Mouse (Mus musculus): ENCODE data around the gene Barx2. TPM values are rescaled to one million over a fixed set of nuclear protein-coding genes. Genes with fewer than 3 reads are reported as not detected.
A peak's percentile ranks its signal among the peaks of the same experiment; 100 is the strongest.

Barx2 gene
- polyA plus RNA-seq, 1 experiment from 2014 or later: 5.5 TPM

DNA sequence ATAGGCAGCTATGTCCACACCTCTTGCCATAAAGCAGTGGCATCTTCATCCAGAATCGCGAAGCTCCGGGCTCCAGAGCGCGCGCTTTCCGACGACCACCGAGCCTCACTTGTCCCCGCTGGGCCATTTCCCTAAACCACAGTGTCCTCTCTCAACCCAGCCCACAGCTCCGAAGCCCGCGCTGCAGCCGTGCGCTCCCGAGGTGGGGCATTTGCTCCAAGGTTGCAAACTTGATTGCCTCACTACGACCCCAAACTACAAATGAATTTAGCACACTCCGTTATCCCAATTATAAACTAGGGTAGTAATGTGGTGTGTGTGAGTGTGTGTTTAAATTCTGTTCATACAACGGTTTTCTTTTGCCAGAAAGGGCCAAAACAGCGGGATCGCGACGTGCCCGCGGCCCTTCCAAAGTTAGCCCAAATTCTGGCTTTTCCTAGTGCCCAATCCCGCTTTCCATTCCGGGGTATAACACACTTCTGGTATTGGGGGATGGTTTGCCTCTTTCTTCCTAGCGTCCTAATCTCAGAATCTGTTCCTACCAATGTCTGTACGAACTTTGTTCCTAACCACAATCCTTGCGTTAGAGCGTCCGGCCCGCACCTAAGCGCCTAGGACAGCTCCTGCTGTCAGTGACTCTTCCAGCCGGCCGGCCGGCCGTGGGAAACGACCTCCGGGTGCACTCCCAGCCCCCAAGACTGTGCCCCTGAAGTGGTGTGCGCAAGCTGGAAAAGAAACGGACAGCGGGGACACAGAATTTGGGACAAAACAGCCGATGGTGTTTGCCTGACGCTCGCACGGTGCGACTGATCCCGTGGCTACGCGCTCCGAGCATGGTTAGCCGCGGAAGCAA lies 703 bp upstream of the Barx2 start:
- H3K36me3 ChIP-seq (ENCODE audit: control insufficient read depth, insufficient read depth, low read length): no peaks in the 10 kb centered on the region
- ATAC-seq (ENCODE audit: low read depth): no peak
- peak overlapping the region; percentile 97 for H3K4me2 ChIP-seq (ENCODE audit: low read depth, low read length)
- H3K27me3 ChIP-seq (replicated peaks; ENCODE audit: control insufficient read depth, insufficient read depth, low read length): peaks cover 93% of the 10 kb centered on the region
- no peak overlapping the region for H3K27ac ChIP-seq (replicated peaks; ENCODE audit: low read depth, low read length)
- H3K4me3 ChIP-seq (ENCODE audit: low read depth, low read length): peak overlapping the region; percentile 63
- DNase-seq (ENCODE audit: low spot score): no peak
- H3K4me1 ChIP-seq (ENCODE audit: control insufficient read depth, insufficient read depth, low read length): 0 out of 2 replicates have a peak, but pooled peaks cover 8% of the 10 kb centered on the region
- H3K9ac ChIP-seq (ENCODE audit: low read depth, low read length): peak overlapping the region; percentile 63
- H3K9me3 ChIP-seq (ENCODE audit: control insufficient read depth, low read length): no peaks in the 10 kb centered on the region
- WGBS: 1% methylated on average over 48 of the region's 54 CpGs

DNA sequence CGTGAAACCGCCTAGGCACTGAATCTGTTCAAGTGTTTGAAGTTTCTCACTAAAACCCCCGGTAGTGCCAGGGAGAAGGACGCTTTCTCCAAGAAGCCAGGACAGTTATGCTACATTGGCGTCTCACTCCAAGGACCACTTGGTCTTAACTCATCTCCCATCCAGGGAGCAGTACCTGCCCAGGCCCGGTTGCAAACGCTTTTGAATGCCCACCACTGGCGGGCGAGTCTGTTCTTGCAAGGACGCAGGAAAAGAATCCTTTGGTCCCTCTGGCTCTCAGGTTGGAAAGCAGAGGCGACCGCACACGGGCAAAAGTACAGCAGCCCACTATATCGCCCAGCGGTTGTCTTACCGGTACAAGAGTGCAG lies 725 bp downstream of the Barx2 start:
- peak overlapping the region; percentile 63 for H3K9ac ChIP-seq (ENCODE audit: low read depth, low read length)
- DNase-seq (ENCODE audit: low spot score): no peak
- no peak for ATAC-seq (ENCODE audit: low read depth)
- WGBS: 3% methylated on average over 16 of the region's 16 CpGs
- H3K27ac ChIP-seq (replicated peaks; ENCODE audit: low read depth, low read length): no peak overlapping the region
- H3K36me3 ChIP-seq (ENCODE audit: control insufficient read depth, insufficient read depth, low read length): no peaks in the 10 kb centered on the region
- peak overlapping the region; percentile 97 for H3K4me2 ChIP-seq (ENCODE audit: low read depth, low read length)
- H3K4me3 ChIP-seq (ENCODE audit: low read depth, low read length): peak overlapping the region; percentile 63
- peaks cover 88% of the 10 kb centered on the region for H3K27me3 ChIP-seq (replicated peaks; ENCODE audit: control insufficient read depth, insufficient read depth, low read length)
- no peaks in the 10 kb centered on the region for H3K9me3 ChIP-seq (ENCODE audit: control insufficient read depth, low read length)
- H3K4me1 ChIP-seq (ENCODE audit: control insufficient read depth, insufficient read depth, low read length): 0 out of 2 replicates have a peak, but pooled peaks cover 8% of the 10 kb centered on the region

DNA sequence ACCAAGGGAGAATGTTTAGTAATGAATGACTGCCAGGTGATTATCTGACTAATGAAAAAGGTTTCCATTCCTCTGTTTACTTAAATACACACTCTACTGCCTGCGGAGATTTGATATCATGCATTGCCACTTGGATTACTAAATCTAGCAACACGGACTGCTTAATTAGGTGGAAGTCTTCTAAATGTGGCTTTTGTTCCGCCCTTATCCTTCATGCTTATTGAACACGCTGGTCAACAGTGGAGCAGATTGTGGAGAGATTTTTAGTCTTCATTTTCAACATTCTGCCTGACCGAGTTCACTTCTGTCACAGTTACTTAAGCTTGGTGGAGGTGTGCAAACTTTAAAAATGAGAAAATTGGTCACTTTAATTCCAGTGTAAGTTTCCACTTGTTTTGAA lies 3.0 kb downstream of the Barx2 start:
- Histone ChIP-seq H3K27me3 (replicated peaks; ENCODE audit: control insufficient read depth, insufficient read depth, low read length) (peaks cover 65% of the 10 kb centered on the region), H3K4me1 (ENCODE audit: control insufficient read depth, insufficient read depth, low read length) (0 out of 2 replicates have a peak, but pooled peaks cover 8% of the 10 kb centered on the region), H3K36me3 (ENCODE audit: control insufficient read depth, insufficient read depth, low read length) (no peaks in the 10 kb centered on the region), H3K9me3 (ENCODE audit: control insufficient read depth, low read length) (no peaks in the 10 kb centered on the region), H3K9ac (ENCODE audit: low read depth, low read length) (no peak overlapping the region), H3K4me3 (ENCODE audit: low read depth, low read length) (no peak overlapping the region), H3K27ac (replicated peaks; ENCODE audit: low read depth, low read length) (no peak overlapping the region), H3K4me2 (ENCODE audit: low read depth, low read length) (peak overlapping the region; percentile 9; the same call in 1 of the 2 replicates)
- ATAC-seq (ENCODE audit: low read depth) (no peak), DNase-seq (ENCODE audit: low spot score) (no peak)
- 49% methylated on average over 5 of the region's 5 CpGs for whole genome bisulfite sequencing

DNA sequence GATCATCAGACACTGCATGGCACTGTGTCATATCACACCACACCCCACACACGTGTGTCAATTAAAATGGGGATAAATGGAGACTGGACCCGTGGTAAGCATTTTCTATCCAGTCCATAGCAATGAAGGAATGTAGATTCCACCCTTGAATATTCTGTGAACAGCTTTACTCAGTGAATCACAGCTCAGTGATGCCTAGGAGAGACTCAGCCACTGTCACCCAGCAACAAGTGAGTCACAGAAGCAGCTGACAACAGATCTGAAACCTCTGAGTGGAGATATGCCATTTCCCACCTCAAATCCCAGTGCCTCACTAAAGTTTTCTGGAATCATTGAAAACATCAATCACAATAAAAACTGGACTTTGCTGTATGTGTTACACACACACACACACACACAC lies 11.5 kb downstream of the Barx2 start:
- ATAC-seq (ENCODE audit: low read depth) (no peak), DNase-seq (ENCODE audit: low spot score) (no peak)
- H3K4me1 ChIP-seq (ENCODE audit: control insufficient read depth, insufficient read depth, low read length): no peaks in the 10 kb centered on the region
- no peak overlapping the region for H3K4me3 ChIP-seq (ENCODE audit: low read depth, low read length)
- H3K4me2 ChIP-seq (ENCODE audit: low read depth, low read length): no peak overlapping the region
- H3K9ac ChIP-seq (ENCODE audit: low read depth, low read length): no peak overlapping the region
- H3K36me3 ChIP-seq (ENCODE audit: control insufficient read depth, insufficient read depth, low read length): no peaks in the 10 kb centered on the region
- no peaks in the 10 kb centered on the region for H3K9me3 ChIP-seq (ENCODE audit: control insufficient read depth, low read length)
- H3K27ac ChIP-seq (replicated peaks; ENCODE audit: low read depth, low read length): no peak overlapping the region
- H3K27me3 ChIP-seq (replicated peaks; ENCODE audit: control insufficient read depth, insufficient read depth, low read length): no peaks in the 10 kb centered on the region; the same call in 1 of the 2 replicates
- WGBS: 73% methylated on average over 2 of the region's 2 CpGs

DNA sequence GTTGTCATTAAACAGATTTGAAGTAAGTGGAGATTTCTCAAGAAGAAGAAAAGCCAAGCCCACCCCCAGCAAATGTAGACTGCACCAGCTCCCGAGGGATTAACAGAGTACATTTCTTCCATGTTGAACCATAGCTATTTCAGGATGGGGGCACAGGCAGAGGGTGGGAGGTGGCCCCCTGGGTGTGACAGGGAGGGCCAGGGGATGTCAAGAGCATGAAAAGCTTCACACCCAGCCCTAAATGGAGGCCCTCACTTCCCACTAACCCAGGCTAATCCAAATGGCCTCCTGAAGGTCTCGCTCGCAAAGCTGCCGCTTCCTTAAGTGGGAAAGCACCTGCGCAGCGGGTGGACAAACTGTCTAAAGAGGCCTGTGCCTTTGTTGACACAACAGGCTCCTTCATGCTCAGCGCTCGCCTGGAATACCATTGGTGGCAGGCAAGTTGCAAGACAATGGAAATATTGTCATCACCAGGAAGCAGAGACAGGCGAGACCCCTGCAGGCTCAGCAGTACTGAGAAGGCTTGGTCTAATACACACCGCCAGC lies 18.4 kb downstream of the Barx2 start:
- Histone ChIP-seq H3K4me2 (ENCODE audit: low read depth, low read length) (no peak overlapping the region), H3K36me3 (ENCODE audit: control insufficient read depth, insufficient read depth, low read length) (no peaks in the 10 kb centered on the region), H3K4me3 (ENCODE audit: low read depth, low read length) (no peak overlapping the region), H3K9ac (ENCODE audit: low read depth, low read length) (no peak overlapping the region), H3K27me3 (replicated peaks; ENCODE audit: control insufficient read depth, insufficient read depth, low read length) (no peaks in the 10 kb centered on the region), H3K4me1 (ENCODE audit: control insufficient read depth, insufficient read depth, low read length) (peaks cover 2% of the 10 kb centered on the region; the same call in 1 of the 2 replicates), H3K27ac (replicated peaks; ENCODE audit: low read depth, low read length) (no peak overlapping the region), H3K9me3 (ENCODE audit: control insufficient read depth, low read length) (no peaks in the 10 kb centered on the region)
- peak; percentile 58 for DNase-seq (ENCODE audit: low spot score)
- ATAC-seq (ENCODE audit: low read depth): peak; percentile 70; the same call in 1 of the 2 replicates
- WGBS: 22% methylated on average over 10 of the region's 10 CpGs

DNA sequence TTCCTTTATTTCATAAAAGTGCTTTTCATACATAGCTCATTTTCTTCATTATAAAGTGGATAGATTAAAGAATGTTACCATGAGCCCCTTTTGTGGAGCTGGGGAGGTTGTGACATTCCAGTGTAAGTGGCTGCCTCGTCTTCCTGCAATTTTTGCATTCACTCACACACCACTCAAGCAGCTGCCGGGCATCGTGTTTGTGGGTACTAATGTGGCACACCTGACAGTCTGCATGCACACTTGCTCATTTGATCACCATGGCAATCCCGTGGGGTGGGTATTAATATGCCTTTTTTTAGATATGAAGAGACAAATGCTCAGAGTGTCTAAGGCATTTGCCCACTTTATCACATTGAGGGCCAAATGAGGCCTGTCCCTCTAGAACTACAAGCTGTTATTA lies 24.9 kb downstream of the Barx2 start:
- Histone ChIP-seq H3K9me3 (ENCODE audit: control insufficient read depth, low read length) (no peaks in the 10 kb centered on the region), H3K4me1 (ENCODE audit: control insufficient read depth, insufficient read depth, low read length) (no peaks in the 10 kb centered on the region), H3K36me3 (ENCODE audit: control insufficient read depth, insufficient read depth, low read length) (no peaks in the 10 kb centered on the region), H3K9ac (ENCODE audit: low read depth, low read length) (no peak overlapping the region), H3K27ac (replicated peaks; ENCODE audit: low read depth, low read length) (no peak overlapping the region), H3K4me3 (ENCODE audit: low read depth, low read length) (no peak overlapping the region), H3K4me2 (ENCODE audit: low read depth, low read length) (no peak overlapping the region), H3K27me3 (replicated peaks; ENCODE audit: control insufficient read depth, insufficient read depth, low read length) (no peaks in the 10 kb centered on the region)
- ATAC-seq (ENCODE audit: low read depth) (no peak), DNase-seq (ENCODE audit: low spot score) (no peak)
- 68% methylated on average over 4 of the region's 4 CpGs for WGBS

DNA sequence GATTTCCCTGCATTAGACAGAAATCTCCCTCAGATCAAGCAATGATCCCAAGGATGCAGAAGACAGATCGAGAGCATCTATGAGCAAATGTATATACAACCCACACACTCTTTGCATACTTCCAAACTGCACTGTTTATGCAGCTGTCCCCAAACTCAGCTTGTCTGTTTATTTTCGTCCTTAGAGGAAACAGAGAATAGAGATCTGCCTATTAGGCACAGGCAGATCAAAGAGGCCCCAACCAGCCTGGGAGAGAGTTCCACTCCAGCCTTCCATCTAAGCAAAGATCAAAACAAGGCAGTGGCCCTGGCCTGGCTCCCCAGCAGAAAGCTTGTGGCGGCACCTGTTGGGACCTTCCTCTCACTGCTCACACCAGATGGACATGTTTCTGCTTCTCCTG lies 27.0 kb downstream of the Barx2 start:
- H3K27me3 ChIP-seq (replicated peaks; ENCODE audit: control insufficient read depth, insufficient read depth, low read length): no peaks in the 10 kb centered on the region
- peak; percentile 41; the same call in 1 of the 2 replicates for ATAC-seq (ENCODE audit: low read depth)
- H3K4me1 ChIP-seq (ENCODE audit: control insufficient read depth, insufficient read depth, low read length): no peaks in the 10 kb centered on the region
- no peaks in the 10 kb centered on the region for H3K9me3 ChIP-seq (ENCODE audit: control insufficient read depth, low read length)
- H3K27ac ChIP-seq (replicated peaks; ENCODE audit: low read depth, low read length): no peak overlapping the region
- no peak overlapping the region for H3K9ac ChIP-seq (ENCODE audit: low read depth, low read length)
- peak; percentile 48 for DNase-seq (ENCODE audit: low spot score)
- no peaks in the 10 kb centered on the region for H3K36me3 ChIP-seq (ENCODE audit: control insufficient read depth, insufficient read depth, low read length)
- no peak overlapping the region for H3K4me3 ChIP-seq (ENCODE audit: low read depth, low read length)
- H3K4me2 ChIP-seq (ENCODE audit: low read depth, low read length): no peak overlapping the region
- WGBS: 35% methylated on average over 3 of the region's 3 CpGs

DNA sequence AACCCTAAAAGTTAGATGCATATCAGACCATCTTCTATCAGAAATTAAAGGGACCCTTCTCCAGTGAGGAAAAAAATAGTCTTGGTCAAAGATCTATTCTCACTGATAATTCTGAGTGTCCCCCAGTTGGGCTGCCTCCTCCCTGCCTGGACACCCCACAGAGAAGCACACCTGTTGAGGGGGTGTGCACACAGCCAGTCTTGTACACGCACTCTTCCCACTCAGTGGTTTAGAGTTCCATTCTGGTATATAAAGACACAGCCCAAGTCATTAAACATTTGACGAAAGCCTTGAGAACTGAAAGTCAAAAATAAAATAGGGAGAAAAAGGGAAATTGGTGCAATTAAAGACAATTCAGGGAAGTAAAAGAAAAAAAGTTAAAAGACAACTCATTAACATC lies 30.9 kb downstream of the Barx2 start:
- no peaks in the 10 kb centered on the region for H3K9me3 ChIP-seq (ENCODE audit: control insufficient read depth, low read length)
- no peak overlapping the region for H3K4me2 ChIP-seq (ENCODE audit: low read depth, low read length)
- H3K36me3 ChIP-seq (ENCODE audit: control insufficient read depth, insufficient read depth, low read length): no peaks in the 10 kb centered on the region
- DNase-seq (ENCODE audit: low spot score) (no peak), ATAC-seq (ENCODE audit: low read depth) (no peak)
- H3K27me3 ChIP-seq (replicated peaks; ENCODE audit: control insufficient read depth, insufficient read depth, low read length): no peaks in the 10 kb centered on the region
- no peaks in the 10 kb centered on the region for H3K4me1 ChIP-seq (ENCODE audit: control insufficient read depth, insufficient read depth, low read length)
- H3K4me3 ChIP-seq (ENCODE audit: low read depth, low read length): no peak overlapping the region
- H3K27ac ChIP-seq (replicated peaks; ENCODE audit: low read depth, low read length): no peak overlapping the region
- 74% methylated on average over 2 of the region's 2 CpGs for WGBS
- no peak overlapping the region for H3K9ac ChIP-seq (ENCODE audit: low read depth, low read length)
